Mouse (Mus musculus) adrenal gland, adult (tissue): ENCODE data around the gene Siah1a.
A peak's percentile ranks its signal among the peaks of the same experiment; 100 is the strongest.

ENCODE experiments used
- DNase-seq, 2 experiments: peaks; one replicate each; pipeline ENCODE4 v3.0.0; 2022 to 2023; ENCODE audit warnings: low spot score in 1 of 2; ENCODE audit not compliant: inconsistent age in 2 of 2

Siah1a gene

GRCm38 (mm10) chr8:86745935-86746441 is 254 bp upstream of the Siah1a start:
- peak; percentile 96 to 98 for DNase-seq

DNA sequence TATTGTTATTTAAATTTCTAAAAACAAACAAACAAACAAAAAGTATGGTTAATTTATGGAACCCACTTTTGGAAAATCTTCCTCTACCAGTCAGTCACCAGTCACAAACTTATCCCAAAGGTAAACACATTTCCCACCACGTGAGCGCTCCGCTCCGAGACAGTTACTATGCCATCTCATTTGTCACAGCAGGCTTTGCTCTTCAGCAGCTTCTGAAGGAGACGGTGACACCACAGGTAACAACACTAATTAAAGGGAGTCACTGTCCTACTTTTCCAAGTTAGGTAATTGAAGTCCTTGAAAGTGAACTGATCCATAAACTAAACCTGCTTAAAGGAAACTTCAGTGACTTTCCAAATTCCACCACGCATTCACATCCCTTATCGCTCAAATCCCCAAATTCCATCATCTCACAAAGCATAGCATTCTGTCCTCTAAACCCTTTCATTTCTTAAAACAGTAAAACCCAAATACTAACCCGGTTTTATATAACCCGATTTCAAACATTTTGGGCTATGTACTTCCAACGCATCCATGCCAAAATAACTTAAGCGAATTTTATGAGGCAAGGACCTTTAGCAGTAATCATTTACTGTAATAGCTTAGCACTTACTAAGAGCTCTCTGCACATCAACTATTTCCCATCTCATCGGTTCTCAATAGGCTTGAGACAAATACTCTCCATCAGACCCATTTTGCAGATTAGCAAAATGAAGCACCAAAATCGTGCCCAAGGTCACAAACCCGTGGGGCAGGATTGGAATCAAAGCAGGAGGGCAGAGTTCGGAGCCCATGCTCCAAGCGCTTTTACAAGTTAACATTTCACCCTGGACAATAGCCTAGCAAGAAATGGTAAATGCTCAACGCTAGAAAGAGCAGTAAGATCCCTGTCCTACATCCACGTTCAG is 1.2 kb downstream of the Siah1a start:
- peak in 1 of 2 experiments; percentile 57 for DNase-seq

GRCm38 (mm10) chr8:86742605-86743345 is 3.0 kb downstream of the Siah1a start:
- peak in 1 of 2 experiments; percentile 59 for DNase-seq

DNA sequence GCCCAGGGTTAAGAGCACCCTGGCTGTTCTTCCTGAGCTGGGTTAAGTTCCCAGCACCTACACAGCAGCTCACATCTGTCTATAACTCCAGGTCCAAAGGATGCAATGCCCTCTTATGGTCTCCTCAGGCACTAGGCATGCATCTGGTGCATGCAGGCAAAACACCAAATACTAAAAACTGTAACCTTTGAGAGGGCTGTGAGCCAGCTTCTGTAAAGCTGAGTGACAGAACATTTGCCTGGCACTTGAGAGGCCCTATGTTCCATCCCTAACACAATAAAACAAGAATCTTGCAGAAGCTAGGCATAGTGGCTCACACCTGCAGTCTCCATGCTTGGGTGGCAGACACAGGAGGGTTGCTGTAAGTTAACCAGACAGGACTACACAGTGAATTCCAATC is 4.1 kb downstream of the Siah1a start:
- no peak for DNase-seq

- no peak for DNase-seq
These were observed 4.8 kb downstream of the Siah1a start for GRCm38 (mm10) chr8:86740899-86741298.

DNA sequence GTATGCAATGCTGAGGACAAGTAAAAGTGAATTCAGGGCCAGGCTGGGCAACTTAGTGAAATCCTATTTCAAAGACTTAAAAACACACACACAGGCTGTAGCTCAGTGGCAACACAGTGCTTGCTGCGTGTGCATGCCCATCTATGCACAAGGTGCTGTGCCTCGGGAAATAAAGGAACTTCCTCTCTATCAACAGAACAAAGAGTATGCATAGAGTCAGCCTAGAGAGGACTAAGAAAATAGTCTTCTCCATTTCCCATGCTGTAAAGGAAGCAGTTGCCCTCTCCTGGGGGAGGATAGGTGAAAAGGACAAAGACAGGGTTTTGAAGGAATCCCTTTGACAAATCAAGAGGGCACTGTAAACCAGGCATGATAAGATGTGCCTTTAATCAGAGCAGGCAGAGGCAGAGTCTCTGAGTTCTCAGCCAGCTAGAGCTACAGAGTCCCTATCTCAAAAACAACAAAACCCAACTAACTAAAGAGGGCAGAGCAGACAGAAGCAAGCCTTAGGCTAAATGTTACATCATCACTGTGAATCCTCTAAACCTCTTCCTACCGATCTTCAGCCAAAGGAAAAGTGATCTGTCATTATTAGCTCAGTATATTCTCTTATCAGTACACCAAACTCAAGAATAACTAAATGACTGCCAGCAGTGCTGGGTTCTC is 10.2 kb downstream of the Siah1a start:
- no peak for DNase-seq

GRCm38 (mm10) chr8:86734954-86735353 is 10.8 kb downstream of the Siah1a start:
- no peak for DNase-seq

DNA sequence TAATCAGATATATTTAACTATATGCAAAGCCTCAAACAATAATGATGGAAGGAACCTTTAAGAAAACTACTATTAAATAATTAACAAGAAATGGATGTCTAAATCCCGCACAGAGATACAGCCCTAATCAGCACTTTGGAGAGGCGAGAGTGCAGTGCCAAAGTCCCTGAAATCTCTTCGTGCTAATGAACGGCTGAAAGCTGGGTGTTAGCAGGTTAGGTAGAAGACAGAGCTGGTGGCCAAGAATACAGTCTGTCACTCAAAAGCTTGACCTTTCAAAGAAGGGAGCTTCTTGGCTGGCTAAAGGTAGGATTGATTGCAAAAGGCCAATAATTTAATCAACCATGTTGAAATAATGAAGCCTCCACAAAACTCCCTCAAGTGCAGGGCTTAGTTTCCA is 11.6 kb downstream of the Siah1a start:
- no peak for DNase-seq

DNA sequence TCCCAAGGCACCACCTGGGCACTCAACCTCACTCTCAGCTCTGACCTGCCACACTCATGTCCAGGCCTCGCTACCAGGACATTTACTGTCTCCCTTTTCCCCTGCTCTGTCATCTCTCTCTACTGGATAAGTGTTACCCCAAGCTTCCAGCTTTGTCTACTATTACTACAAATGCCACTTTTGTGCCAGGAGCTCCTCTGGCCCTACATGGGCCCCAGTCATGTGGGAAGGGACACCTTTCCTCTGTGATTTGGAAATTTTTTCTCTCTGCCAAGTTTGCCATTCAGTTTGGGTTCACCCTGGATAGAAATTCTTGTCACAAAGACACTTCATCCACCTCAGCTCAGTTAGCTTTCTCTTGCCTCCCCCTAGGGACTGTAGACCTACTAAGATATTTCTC is 14.9 kb downstream of the Siah1a start:
- DNase-seq, result no peak

- no peak for DNase-seq
These were observed 15.4 kb downstream of the Siah1a start for GRCm38 (mm10) chr8:86730303-86730702.

GRCm38 (mm10) chr8:86728224-86728950 is 17.3 kb downstream of the Siah1a start:
- no peak for DNase-seq

DNA sequence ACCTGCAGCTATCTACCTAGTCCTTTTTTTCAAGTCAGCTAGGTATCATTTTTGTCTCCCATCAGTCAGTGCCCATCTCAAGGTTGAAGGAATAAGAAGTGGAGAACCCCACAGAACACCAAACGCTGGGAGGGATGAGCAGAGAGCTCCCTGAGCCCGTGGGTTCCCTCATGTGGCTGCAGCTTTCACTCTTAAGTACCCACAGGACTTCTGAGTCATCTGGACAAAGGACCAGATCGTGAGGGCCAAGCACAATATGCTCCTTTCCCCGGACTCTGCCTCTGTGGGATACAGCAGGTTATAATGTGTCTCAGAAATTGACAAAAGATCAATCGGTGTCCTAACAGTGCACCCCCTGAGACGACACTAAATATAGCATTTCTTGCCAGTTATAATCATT is 18.8 kb downstream of the Siah1a start:
- peak; percentile 46 to 57 for DNase-seq

DNA sequence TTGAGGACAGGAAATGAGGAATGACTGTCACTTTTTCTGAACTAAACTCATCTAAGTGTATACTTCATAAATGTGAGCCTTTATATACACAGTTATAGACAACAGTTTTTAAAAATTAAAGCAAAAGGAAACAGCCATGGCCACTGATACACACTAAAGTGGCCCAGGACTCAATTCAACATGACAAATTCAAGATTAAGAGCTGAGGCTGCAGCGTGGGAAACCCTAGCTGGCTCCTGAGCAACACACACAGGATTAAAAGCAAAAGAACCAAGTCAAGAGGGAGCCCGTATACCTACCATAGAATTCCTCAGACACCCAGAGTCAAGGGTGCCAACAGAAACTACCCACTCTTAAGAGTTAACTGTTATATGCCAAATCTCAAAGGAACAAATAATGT is 24.2 kb downstream of the Siah1a start:
- DNase-seq, result no peak

- no peak for DNase-seq
These were observed 24.8 kb downstream of the Siah1a start for GRCm38 (mm10) chr8:86720756-86721459.

DNA sequence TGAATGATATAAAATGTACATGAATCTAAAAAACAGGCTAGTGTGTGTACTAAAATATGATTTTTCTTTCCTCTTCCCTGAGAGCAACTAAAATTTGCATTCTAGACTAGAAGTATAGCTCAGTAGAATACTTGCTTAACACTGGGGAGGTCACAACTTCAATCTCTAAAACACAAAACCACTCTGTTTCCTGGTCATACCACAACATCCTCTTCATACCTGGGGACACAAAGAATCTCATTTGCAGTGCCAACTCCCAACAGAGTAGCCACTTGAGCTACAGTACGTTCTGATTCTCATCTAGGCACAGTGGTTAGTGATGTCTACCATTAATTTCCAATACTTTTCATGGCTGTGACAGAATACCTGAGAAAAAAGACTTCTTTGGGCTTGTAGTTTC is 26.4 kb downstream of the Siah1a start:
- no peak for DNase-seq

GRCm38 (mm10) chr8:86718332-86718994 is 27.3 kb downstream of the Siah1a start:
- no peak for DNase-seq

DNA sequence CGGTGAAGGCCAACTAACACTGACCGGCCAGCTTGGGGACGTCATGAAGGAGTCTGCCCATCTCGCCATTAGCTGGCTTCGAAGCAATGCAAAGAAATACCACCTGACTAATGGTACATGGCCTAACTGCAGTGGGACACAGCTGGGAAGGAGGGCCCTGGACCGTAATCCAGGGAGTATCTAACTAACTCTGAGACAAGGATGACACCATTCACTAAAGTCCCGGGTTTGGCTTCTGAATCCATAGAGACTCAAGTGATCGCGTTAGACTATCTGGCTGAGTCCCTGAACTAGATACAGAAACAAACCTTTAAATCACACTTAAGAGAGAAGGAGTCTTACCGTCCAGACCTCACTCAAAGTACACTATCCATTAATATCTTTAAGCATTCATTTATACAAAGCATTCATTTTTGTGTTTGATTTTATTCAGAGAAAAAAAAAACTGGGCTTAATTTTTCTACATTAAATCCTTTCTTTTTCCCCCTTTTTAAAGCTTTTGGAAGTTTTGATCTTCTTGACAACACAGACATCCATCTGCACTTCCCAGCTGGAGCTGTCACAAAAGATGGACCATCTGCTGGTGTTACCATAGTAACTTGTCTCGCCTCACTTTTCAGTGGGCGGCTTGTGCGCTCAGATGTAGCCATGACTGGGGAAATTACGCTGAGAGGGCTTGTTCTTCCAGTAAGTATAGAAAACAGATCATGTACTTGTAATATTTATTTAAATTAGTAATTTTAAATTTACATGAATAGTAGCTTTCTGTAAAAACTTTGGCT is 32.1 kb downstream of the Siah1a start:
- no peak for DNase-seq

GRCm38 (mm10) chr8:86712594-86712993 is 33.1 kb downstream of the Siah1a start:
- DNase-seq, result no peak

GRCm38 (mm10) chr8:86707873-86708272 is 37.9 kb downstream of the Siah1a start:
- DNase-seq, result no peak
